Mouse (Mus musculus) urinary bladder, adult 2 months (tissue): ENCODE data around the gene Tctn1. TPM values are rescaled to one million over a fixed set of nuclear protein-coding genes. Genes with fewer than 3 reads are reported as not detected.

Source experiments
- polyA plus RNA-seq: library from polyadenylated mRNA; depleted of rRNA; stranded (reverse); fragments of >200 nt; gene quantifications from 2 replicates; pipeline ENCODE4 v1.2.3, GENCODE M21; 2012; rRNA removed

Gene Tctn1
- polyA plus RNA-seq, 1 experiment, result 15.6 TPM

Other genes starting within 250 kb of the Tctn1 start
- gene Cux2, start 214.4 kb downstream of the Tctn1 start, polyA plus RNA-seq, result 4.7 and 5.1 TPM in 2 replicates
- not detected in 2 replicates for gene Myl2, start 163.5 kb downstream of the Tctn1 start, polyA plus RNA-seq
- 0.18 and 0.19 TPM in 2 replicates for gene Ccdc63, start 123.6 kb downstream of the Tctn1 start, polyA plus RNA-seq
- 167 and 172 TPM in 2 replicates for gene Ppp1cc, start 106.2 kb downstream of the Tctn1 start, polyA plus RNA-seq
- gene Hvcn1, start 57.7 kb downstream of the Tctn1 start, polyA plus RNA-seq, result 3.6 and 6.0 TPM in 2 replicates
- gene Pptc7, start 19.9 kb upstream of the Tctn1 start, polyA plus RNA-seq, result 22.6 and 25.2 TPM in 2 replicates
- 11.4 and 13.9 TPM in 2 replicates for gene Rad9b, start 89.8 kb upstream of the Tctn1 start, polyA plus RNA-seq
- 114 and 152 TPM in 2 replicates for gene Vps29, start 89.9 kb upstream of the Tctn1 start, polyA plus RNA-seq
- 32.2 and 40.1 TPM in 2 replicates for gene Gpn3, start 107.4 kb upstream of the Tctn1 start, polyA plus RNA-seq
- 26.4 and 33.0 TPM in 2 replicates for gene Fam216a, start 107.9 kb upstream of the Tctn1 start, polyA plus RNA-seq
- gene Arpc3, start 127.4 kb upstream of the Tctn1 start, polyA plus RNA-seq, result 295 and 362 TPM in 2 replicates
- 41.6 and 46.7 TPM in 2 replicates for gene Anapc7, start 157.2 kb upstream of the Tctn1 start, polyA plus RNA-seq
- gene Atp2a2, start 237.8 kb upstream of the Tctn1 start, polyA plus RNA-seq, result 339 and 500 TPM in 2 replicates